ENCODE assay signal across 8 mouse cellular contexts in genomic region chr1:26686842-26687760, GRCm38 (mm10). TPM values are rescaled to one million over a fixed set of nuclear protein-coding genes. Genes with fewer than 3 reads are reported as not detected.
DNase-seq lines count a peak whose midpoint lies in the region; ATAC-seq and TF ChIP-seq lines count a peak whose summit lies in the region.
"Had no signal": no experiment of that assay in that cellular context is flagged by ENCODE, and none has a peak within 500 bp of the region (broad histone marks: within the 10 kb centered on the region; RNA-seq: fewer than 3 reads in every experiment).

Gene 4931408C20Rik (minus strand): TSS chr1:26687460.

- no peaks in the 10 kb centered on the region for H3K27me3 ChIP-seq in Patski
- no peaks in the 10 kb centered on the region for H3K27me3 ChIP-seq in hindbrain, embryonic 12.5 days

- no peak within 1 kb of the TSS for H3K27ac ChIP-seq in hindbrain, embryonic 12.5 days

- no peak for TF ChIP-seq CTCF in Patski (IDR thresholded peaks at IDR 0.05)

- POLR2A ChIA-PET in Patski (lab: Charles Lee): interaction anchor here (0.5 kb wide), 1 partner anchor 46 kb away, joined by 3 read pairs; no protein-coding TSS in a partner anchor

- no peaks in the 10 kb centered on the region for H3K36me3 ChIP-seq in hindbrain, embryonic 12.5 days

- in situ Hi-C loops in Patski (cut with MboI; ENCODE audit: low pct_unique_long_range_greater_than_20kb): no loop called here

- WGBS in hindbrain, embryonic 12.5 days: 35% methylated on average over 1 of the region's 1 CpGs

- no peaks in the 10 kb centered on the region for H3K4me1 ChIP-seq in hindbrain, embryonic 12.5 days

- no peak within 1 kb of the TSS for H3K4me2 ChIP-seq in hindbrain, embryonic 12.5 days (replicated peaks)

- DNase-seq in Patski (ENCODE audit: low read depth, low spot score): no peak
- DNase-seq in cerebellum, adult 9-10 months: peak; percentile 4
- DNase-seq in frontal cortex, postnatal 10 days (ENCODE audit: low spot score in 2 of 2): peak; percentile 5 to 15
- DNase-seq in left cerebral cortex, adult 11 months (ENCODE audit: low spot score): peak; percentile 3
- DNase-seq in lung, postnatal 14 days: peak; percentile 12
- DNase-seq in retina, postnatal 1 day: peak; percentile 26

- no peaks in the 10 kb centered on the region for H3K9me3 ChIP-seq in hindbrain, embryonic 12.5 days (replicated peaks)

- H3K9ac ChIP-seq in hindbrain, embryonic 12.5 days: no peak within 1 kb of the TSS

- CTCF ChIA-PET in Patski (lab: Charles Lee): no interaction called here

- no peak within 1 kb of the TSS for H3K4me3 ChIP-seq in hindbrain, embryonic 12.5 days
- H3K4me3 ChIP-seq: erythroblast, embryonic 14.5 days had no signal

- peak; percentile 37 for ATAC-seq in Patski
- ATAC-seq in hindbrain, embryonic 12.5 days (ENCODE audit: low FRiP score): peak; percentile 84

RNA-seq across cellular contexts. Expression of gene 4931408C20Rik, which starts in this region (rescaled TPM):
- not detected for polyA plus RNA-seq in Patski (2021)
- not detected in 2 replicates for polyA plus RNA-seq in hindbrain, embryonic 12.5 days (2016; fragmentation: Nextera tagmentation; extraction: Ambion mirVana)
- polyA plus RNA-seq: erythroblast, embryonic 14.5 days had no signal

Comparison
In these comparisons a context has a peak if more than half of its experiments do, and no peak if none do; other contexts are left out.
1. Peak in ATAC-seq in Patski; RNA of the gene not detected or under 1 TPM.
2. Peak in ATAC-seq in hindbrain, embryonic 12.5 days; RNA of the gene not detected or under 1 TPM.